Mouse (Mus musculus) T-helper 17 cell (primary cell): ENCODE data around the gene Mdm2.

Experiments
- in situ Hi-C, 2 experiments: fragments of 300-600 bp; cut with MboI, MseI; formaldehyde crosslinking; loops; 1 replicate in 1 of 2; 2 replicates in 1 of 2; pipeline ENCODE4 v1.15.1; 2025; ENCODE audit warnings: high pct_unique_total_duplicates in 2 of 2

Gene Mdm2

GRCm38 (mm10) chr10:117649292-117650041 is 61.1 kb downstream of the Mdm2 start:
- in situ Hi-C loops, result no loop called here

- in situ Hi-C loops, result no loop called here
Observed at GRCm38 (mm10) chr10:117648643-117649042, 61.9 kb downstream of the Mdm2 start.

GRCm38 (mm10) chr10:117647964-117648472 is 62.5 kb downstream of the Mdm2 start:
- in situ Hi-C loops, result no loop called here

GRCm38 (mm10) chr10:117647158-117647505 is 63.4 kb downstream of the Mdm2 start:
- in situ Hi-C loops, result no loop called here

- in situ Hi-C loops, result no loop called here
Observed at GRCm38 (mm10) chr10:117646482-117647157, 63.9 kb downstream of the Mdm2 start.

GRCm38 (mm10) chr10:117645487-117645964 is 65.0 kb downstream of the Mdm2 start:
- in situ Hi-C loops, result no loop called here

- in situ Hi-C loops, result no loop called here
Observed at GRCm38 (mm10) chr10:117644828-117645227, 65.7 kb downstream of the Mdm2 start.

- in situ Hi-C loops, result no loop called here
Observed at GRCm38 (mm10) chr10:117644429-117644748, 66.2 kb downstream of the Mdm2 start.

GRCm38 (mm10) chr10:117643711-117644428 is 66.7 kb downstream of the Mdm2 start:
- in situ Hi-C loops, result no loop called here

- in situ Hi-C loops, result no loop called here
Observed at GRCm38 (mm10) chr10:117643302-117643701, 67.3 kb downstream of the Mdm2 start.

- in situ Hi-C loops, result no loop called here
Observed at GRCm38 (mm10) chr10:117642491-117643262, 67.9 kb downstream of the Mdm2 start.

GRCm38 (mm10) chr10:117642201-117642450 is 68.4 kb downstream of the Mdm2 start:
- in situ Hi-C loops, result no loop called here

GRCm38 (mm10) chr10:117641400-117642200 is 69.0 kb downstream of the Mdm2 start:
- in situ Hi-C loops, result no loop called here

- in situ Hi-C loops, result no loop called here
Observed at GRCm38 (mm10) chr10:117640595-117641078, 69.9 kb downstream of the Mdm2 start.

GRCm38 (mm10) chr10:117639899-117640594 is 70.5 kb downstream of the Mdm2 start:
- in situ Hi-C loops, result no loop called here

- in situ Hi-C loops, result no loop called here
Observed at GRCm38 (mm10) chr10:117639221-117639599, 71.3 kb downstream of the Mdm2 start.
